Mouse (Mus musculus) G1E (cell line): ENCODE measurements around the gene Cldn5.

Experiments used
- CTCF ChIP-seq: IDR thresholded peaks from 2 replicates; pipeline ENCODE4 v1.5.1; 2012; ENCODE audit warnings: low read depth, low read length, inconsistent platforms, mixed read lengths
- GATA1 ChIP-seq: IDR thresholded peaks from 2 replicates; pipeline ENCODE4 v1.6.1; 2012; ENCODE audit warnings: borderline replicate concordance, low read length, inconsistent platforms, mixed read lengths

GRCm38 (mm10) chr16:18766390-18766789, 10.3 kb upstream of the Cldn5 start:
- TF ChIP-seq CTCF (no peak), GATA1 (no peak)
